ENCODE assay signal across 24 mouse cellular contexts in genomic region chr4:83700190-83700589, GRCm38 (mm10).
DNase-seq lines count a peak whose midpoint lies in the region; ATAC-seq and TF ChIP-seq lines count a peak whose summit lies in the region.
"Had no signal": no experiment of that assay in that cellular context is flagged by ENCODE, and none has a peak within 500 bp of the region (broad histone marks: within the 10 kb centered on the region; RNA-seq: fewer than 3 reads in every experiment).

No protein-coding gene starts in this region.

- H3K4me2 ChIP-seq in lung, embryonic 14.5 days, result no peak overlapping the region
- no peak overlapping the region for H3K4me2 ChIP-seq in forebrain, embryonic 12.5 days
- H3K4me2 ChIP-seq: heart, embryonic 15.5 days; hindbrain, embryonic 13.5 days; intestine, embryonic 15.5 days had no signal

- H3K27me3 ChIP-seq in lung, embryonic 14.5 days (ENCODE audit: insufficient read depth, low read length), result no peaks in the 10 kb centered on the region
- H3K27me3 ChIP-seq in forebrain, embryonic 12.5 days, result no peaks in the 10 kb centered on the region
- H3K27me3 ChIP-seq: heart, embryonic 15.5 days; hindbrain, embryonic 13.5 days; intestine, embryonic 15.5 days had no signal

- no peaks in the 10 kb centered on the region for H3K36me3 ChIP-seq in lung, embryonic 14.5 days (ENCODE audit: insufficient read depth)
- peaks cover 4% of the 10 kb centered on the region; the same call in 1 of the 2 replicates for H3K36me3 ChIP-seq in forebrain, embryonic 12.5 days (replicated peaks)
- H3K36me3 ChIP-seq: heart, embryonic 15.5 days; hindbrain, embryonic 10.5 days; intestine, embryonic 15.5 days had no signal

- H3K9me3 ChIP-seq in lung, embryonic 14.5 days (ENCODE audit: low read depth, low read length), result no peaks in the 10 kb centered on the region
- no peaks in the 10 kb centered on the region for H3K9me3 ChIP-seq in forebrain, embryonic 12.5 days
- H3K9me3 ChIP-seq: forebrain, embryonic 10.5 days; heart, embryonic 15.5 days; intestine, embryonic 15.5 days had no signal

- no peak overlapping the region for H3K9ac ChIP-seq in lung, embryonic 14.5 days
- H3K9ac ChIP-seq in forebrain, embryonic 12.5 days, result no peak overlapping the region
- H3K9ac ChIP-seq: forebrain, postnatal 0 days; heart, embryonic 15.5 days; hindbrain, embryonic 13.5 days; intestine, embryonic 15.5 days had no signal

- ATAC-seq in lung, embryonic 14.5 days (ENCODE audit: insufficient read depth), result no peak
- ATAC-seq in forebrain, embryonic 12.5 days (ENCODE audit: low FRiP score), result no peak
- ATAC-seq: activated CD4-positive, CD25-positive, alpha-beta regulatory T cell, adult 4 months; forebrain, embryonic 14.5 days; forebrain, postnatal 0 days; hindbrain, embryonic 16.5 days; intestine, embryonic 15.5 days had no signal

- DNase-seq in heart, adult 11 months, result peak; percentile 90
- no peak for DNase-seq in heart, postnatal 25 days (ENCODE audit: low spot score)
- DNase-seq in heart, adult 9 months (ENCODE audit: low spot score in 2 of 2), result peak; percentile 3 to 28
- no peak for DNase-seq in heart, postnatal 4 days
- peak; percentile 17 for DNase-seq in lung, embryonic 14.5 days
- DNase-seq in lung, postnatal 14 days, result no peak
- DNase-seq in lung, postnatal 25 days (ENCODE audit: low spot score), result peak; percentile 2
- DNase-seq: adrenal gland, postnatal 10 days; cerebellum, adult 18-20 months; cerebellum, adult 9-10 months; cerebellum, postnatal 14 days; forebrain, postnatal 0 days; gastrocnemius, adult 2 months; gastrocnemius, postnatal 14 days had no signal

- TF ChIP-seq CTCF in lung, embryonic 14.5 days (IDR thresholded peaks at IDR 0.05; ENCODE audit: low read depth), result no peak

- no peak overlapping the region for H3K27ac ChIP-seq in lung, embryonic 14.5 days (ENCODE audit: low read depth)
- no peak overlapping the region for H3K27ac ChIP-seq in forebrain, embryonic 12.5 days
- H3K27ac ChIP-seq: forebrain, embryonic 10.5 days; gastrocnemius, adult 2 months; heart, adult 2 months; heart, embryonic 15.5 days; hindbrain, embryonic 10.5 days; hindbrain, embryonic 13.5 days; intestine, embryonic 15.5 days had no signal

- H3K4me1 ChIP-seq in lung, embryonic 14.5 days (ENCODE audit: insufficient read depth), result no peaks in the 10 kb centered on the region
- H3K4me1 ChIP-seq in forebrain, embryonic 12.5 days, result no peaks in the 10 kb centered on the region
- H3K4me1 ChIP-seq: forebrain, embryonic 10.5 days; heart, embryonic 15.5 days; hindbrain, embryonic 10.5 days; hindbrain, embryonic 13.5 days; intestine, embryonic 15.5 days had no signal

- WGBS in lung, embryonic 14.5 days, result 46% methylated on average over 3 of the region's 3 CpGs
- 91% methylated on average over 3 of the region's 3 CpGs for WGBS in forebrain, embryonic 12.5 days

- intact Hi-C loops in heart, postnatal 25 days (cut with DNase I), result no loop called here

- no peak overlapping the region for H3K4me3 ChIP-seq in lung, embryonic 14.5 days (ENCODE audit: low read depth, low read length)
- no peak overlapping the region for H3K4me3 ChIP-seq in forebrain, embryonic 12.5 days (replicated peaks)
- H3K4me3 ChIP-seq: forebrain, embryonic 10.5 days; gastrocnemius, adult 2 months; heart, adult 2 months; heart, embryonic 15.5 days; hindbrain, embryonic 10.5 days; hindbrain, embryonic 13.5 days; intestine, embryonic 15.5 days had no signal

Comparison
In these comparisons a context has a peak if more than half of its experiments do, and no peak if none do; other contexts are left out.
1. DNase-seq: peak in heart, adult 11 months (single experiment), heart, adult 9 months (2 of 2), lung, embryonic 14.5 days (single experiment) and lung, postnatal 25 days (single experiment); none in heart, postnatal 25 days (single experiment), heart, postnatal 4 days (single experiment) and lung, postnatal 14 days (single experiment).